Mouse (Mus musculus) layer of hippocampus, postnatal 14 days (tissue): ENCODE measurements at regions not wholly inside any gene's neighbourhood (a gene's known extent, or its start where the extent isn't known, plus 50 kb on each side); places are given as distances from the start of the nearest gene placed in this dataset.

Experiments
- DNase-seq, 2 experiments: peaks; one replicate each; pipeline ENCODE4 v3.0.0; 2021 to 2022; ENCODE audit warnings: low spot score in 2 of 2, mixed read lengths in 1 of 2

DNA sequence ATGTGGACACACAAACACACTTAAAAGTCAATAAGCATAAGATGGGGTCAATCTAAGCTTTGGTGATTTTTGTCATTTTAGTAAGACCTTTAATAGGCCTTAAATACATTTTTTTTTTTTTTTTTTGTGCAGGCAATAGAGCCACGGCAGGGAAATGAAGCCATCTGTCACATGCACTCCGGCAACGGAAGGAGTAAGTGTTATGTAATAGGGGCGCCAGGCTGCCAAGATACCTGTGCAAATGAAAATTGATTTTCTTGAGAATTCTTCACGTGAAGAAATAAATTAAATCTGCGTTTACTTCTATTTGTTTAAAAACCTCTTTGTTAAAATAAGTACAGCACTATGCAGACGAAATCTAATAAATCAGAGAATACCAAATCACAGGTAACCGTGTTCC lies 54.6 kb upstream of the Card11 start:
- no peak for DNase-seq

DNA sequence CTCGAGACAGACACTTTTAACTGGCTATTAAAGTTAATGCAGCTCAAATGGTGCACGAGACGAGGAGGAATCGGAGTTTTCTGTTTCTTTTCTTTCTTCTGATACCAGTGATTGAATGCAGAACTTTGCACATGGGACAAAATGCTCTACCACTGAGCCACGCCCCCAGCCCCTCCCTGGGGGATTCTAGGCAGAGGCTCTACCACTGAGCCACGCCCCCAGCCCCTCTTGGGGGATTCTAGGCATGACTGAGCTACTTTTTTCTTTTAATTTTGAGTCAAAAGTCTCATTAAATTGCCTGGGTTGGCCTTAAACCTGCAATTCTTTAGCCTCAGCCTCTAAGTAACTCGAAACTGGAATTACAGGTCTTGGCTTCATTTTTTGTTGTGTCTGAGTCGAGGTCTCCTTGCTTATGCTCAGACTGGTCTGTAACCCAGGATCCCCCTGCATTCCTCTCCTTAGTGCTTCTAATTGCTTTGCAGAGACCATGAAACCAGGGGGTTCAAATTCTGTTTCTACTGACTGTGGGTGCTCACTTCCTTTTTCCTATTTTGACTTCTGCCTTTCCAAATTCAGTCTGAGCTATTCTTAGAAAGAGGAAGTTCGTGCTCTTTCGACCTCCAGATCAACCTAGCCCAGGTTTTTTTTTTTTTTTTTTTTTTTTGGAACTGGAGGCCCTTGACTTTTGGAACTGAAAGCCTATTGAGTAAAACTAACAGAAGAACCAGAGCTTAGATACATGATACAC lies 55.4 kb upstream of the Card11 start:
- DNase-seq: no peak

DNA sequence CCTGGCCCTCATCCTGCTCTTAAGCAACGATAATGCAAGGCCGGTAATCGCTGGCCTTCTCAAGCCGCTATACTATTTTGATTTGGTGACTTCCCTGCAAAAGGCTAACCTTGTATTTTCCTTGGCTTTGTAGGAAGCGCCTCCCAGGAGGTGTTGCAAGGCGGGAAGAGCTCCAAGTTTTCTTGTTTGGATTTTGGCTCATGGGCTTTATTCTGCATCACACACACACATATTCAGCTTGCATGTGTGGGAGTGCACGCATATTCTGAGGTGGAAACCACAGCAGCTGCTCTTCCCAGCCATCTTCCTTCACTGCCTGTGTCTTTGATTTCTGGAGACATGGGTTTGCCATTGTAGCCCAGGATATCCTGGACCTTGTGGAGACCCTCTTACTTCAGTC lies 57.8 kb upstream of the Card11 start:
- peak in 1 of 2 experiments; percentile 30 for DNase-seq

DNA sequence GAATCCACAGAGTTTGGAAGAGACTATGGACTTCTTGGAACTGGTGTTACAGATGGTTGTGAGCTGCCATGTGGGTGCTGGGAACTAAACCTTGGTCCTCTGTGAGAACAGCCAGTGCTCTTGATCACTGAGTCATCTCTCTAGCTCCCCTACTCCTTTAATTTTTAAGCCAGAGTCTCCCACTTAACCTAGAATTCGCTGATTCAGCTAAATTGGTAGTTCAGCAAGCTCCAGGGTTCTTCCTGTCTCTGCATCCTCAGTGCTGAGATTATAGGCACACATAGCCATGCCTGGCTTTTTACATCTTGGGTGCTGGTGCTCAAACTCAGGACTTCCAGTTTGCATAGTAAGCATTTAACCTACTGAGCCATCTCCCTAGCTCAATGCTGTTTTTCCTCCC lies 58.5 kb upstream of the Card11 start:
- DNase-seq: no peak

DNA sequence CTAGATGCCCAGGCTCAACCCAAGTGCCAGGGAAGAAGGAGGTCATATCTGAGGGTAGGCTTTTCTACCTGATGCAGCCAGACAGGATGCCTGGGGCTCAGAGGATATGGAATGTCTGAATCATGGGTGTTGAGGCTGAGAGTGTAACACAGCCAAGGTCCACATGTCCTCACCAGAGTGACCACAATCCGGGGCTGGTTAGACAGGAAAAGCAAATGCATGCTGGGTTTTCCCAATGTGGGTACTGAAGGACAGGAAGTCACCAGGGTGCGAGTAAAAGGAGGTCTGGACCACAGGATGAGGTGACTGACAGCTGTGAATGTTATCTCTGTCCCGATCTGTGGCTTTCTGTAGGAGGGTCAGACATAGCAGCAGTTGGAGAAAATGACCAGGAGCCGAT lies 61.8 kb upstream of the Card11 start:
- DNase-seq: no peak

DNA sequence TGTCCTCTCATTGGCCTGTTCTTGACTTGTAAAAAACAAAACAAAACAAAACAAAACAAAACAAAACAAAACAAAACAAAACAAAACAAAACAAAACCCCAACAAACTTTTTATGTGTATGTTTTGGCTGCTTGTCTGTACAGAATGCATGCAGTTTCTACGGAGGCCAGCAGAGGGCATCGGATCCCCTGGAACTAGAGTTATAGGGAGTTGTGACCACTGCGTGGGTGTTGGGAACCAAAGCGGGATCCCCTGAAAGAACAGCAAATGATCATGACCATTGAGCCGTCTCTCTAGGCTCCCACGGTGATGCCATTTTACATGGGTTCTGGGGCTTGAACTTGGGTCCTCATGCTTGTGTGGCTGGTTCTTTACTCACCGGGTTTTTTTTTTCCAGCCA lies 67.2 kb upstream of the Card11 start:
- DNase-seq: no peak

DNA sequence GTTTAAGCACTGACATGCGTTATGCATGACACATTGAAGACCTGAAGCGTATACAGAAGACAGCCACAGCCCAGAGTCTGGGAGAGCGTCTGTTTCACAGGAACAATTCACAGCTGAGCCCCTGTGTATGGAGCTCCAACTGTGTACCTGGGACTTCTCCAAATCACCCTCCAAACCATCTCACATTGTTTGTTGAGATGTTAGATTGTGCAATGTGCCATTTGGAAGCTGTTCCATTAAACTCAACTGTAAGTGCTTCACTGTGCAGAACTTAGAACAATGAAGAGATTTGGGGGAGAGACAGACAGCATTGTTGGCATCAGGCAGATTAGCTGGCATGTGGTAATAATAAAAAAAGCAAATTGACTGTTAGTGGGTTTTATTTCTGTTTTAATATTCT lies 74.1 kb upstream of the Card11 start:
- DNase-seq: peak; percentile 36 to 76

DNA sequence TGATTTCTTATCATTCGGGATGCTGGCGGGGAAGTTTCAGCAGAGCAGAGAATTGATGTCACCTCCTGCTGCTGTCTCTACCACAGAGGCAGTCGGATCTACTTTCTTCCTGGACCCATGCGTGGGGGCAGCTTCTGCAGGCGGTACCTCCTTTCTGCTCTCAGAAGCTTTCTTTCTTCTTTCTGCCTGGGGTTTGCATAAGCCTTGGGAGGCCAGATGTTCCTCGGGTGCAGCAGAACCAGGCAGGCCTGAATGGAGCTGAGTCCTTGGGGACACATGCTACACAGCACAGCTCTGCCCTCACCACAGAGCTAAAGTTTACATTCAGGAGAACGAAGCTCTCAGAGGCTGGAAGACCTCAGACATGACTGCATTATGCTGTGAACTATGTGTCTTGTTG lies 75.8 kb upstream of the Card11 start:
- DNase-seq: no peak

DNA sequence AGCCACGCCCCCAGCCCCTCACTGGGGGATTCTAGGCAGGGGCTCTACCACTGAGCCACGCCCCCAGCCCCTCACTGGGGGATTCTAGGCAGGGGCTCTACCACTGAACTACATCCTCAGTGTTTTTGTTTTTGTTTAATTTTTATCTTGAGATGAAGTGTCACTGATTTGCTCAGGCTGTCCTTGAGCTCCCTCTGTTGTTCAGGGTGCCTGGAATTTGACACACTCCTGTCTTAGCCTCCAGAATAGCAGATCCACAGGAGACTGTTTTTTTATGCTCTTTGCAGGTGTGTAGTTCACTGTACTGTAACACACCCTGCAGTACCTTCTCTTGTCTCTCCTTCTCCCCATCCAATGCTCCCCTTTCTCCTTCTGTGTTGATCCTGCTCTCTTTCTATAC lies 76.6 kb upstream of the Card11 start:
- no peak for DNase-seq

DNA sequence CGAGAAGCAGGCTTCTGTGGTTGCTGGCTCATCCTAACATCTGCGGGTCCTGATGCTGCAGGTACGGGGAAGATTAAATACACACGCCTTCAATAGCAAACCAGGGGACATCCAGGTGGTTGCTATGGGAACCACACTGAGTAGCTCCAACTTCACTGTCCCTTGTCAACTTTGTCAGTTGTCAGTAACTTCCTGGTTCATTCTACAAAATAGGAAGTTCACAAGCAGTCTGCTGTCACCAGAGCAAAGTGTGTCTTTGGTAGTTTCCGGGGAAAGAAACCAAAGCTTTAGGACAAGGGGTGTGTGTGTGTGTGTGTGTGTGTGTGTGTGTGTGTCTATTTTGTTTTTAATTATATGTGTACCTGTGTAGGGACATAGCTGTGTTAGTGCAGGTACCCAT lies 80.5 kb upstream of the Card11 start:
- no peak for DNase-seq

DNA sequence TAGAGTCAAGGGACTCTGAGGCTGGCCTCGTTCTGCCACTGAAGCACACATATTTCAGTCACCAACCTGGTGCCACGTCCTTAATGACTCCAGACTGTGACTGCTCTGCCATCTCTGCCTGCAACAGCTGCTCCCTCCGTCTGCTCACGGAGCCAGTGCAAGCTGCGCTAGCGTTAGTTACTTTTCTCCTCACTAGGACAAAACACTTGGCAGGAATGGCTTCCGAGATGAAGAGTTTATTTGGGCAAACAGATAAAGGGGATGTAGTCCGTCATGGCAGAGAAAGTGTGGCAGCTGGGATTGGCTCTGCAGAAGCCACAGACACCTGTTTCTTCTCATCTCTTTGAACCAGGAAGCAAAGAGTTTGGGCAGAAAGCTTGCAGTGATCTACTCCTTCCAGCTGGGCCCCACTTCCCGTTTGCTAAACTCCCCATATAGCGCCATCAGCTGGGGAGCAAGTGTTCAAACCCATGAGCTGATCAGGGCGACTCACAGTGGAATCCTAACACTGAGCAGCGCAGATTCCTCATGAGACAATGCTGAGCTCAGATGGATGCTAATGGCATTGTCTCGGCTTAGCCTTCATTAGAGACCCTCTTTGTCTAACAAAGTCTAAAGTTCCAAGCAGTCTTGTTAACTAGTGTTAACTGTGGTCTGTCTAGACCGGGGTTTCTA lies 83.8 kb upstream of the Card11 start:
- DNase-seq: peak; percentile 52 to 77

DNA sequence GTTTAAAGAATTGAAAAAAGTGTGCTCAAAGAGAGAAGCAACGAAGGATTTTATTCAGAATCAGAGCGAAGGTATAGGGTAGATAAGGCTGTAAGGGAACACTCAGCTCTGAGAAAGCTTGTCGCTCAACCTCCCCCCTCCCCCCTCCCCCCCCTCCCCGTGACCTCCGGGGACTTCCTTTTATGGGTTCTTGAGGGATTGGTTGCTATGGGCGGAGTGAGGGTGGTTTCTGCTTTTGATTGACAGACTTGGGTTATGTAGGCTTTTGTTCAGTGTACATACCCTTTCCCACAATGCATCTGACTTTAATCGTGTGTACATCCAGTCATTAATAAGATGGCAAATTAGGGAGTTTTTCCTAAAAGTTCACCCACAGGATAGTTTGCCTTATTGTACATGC lies 84.4 kb upstream of the Card11 start:
- no peak for DNase-seq

DNA sequence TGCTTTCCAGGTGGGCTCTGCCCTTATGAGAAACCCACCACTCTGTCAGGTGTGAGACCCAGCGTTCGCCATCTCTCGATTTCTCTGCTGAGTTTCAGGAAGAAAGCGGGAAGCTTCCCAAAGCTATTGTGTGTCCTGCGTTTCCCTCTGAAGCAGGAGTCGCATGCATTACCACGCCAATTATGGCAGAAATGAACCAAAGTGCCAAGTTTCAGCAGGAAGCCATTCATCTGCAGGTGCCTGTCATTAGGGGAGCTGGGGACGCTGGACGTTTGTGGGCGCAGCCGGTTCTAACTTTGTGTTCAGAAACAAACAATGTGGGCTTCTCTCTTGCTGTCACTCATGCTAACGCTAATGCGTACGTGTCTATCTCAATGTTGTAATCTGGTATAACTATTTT lies 91.3 kb upstream of the Card11 start:
- no peak for DNase-seq

DNA sequence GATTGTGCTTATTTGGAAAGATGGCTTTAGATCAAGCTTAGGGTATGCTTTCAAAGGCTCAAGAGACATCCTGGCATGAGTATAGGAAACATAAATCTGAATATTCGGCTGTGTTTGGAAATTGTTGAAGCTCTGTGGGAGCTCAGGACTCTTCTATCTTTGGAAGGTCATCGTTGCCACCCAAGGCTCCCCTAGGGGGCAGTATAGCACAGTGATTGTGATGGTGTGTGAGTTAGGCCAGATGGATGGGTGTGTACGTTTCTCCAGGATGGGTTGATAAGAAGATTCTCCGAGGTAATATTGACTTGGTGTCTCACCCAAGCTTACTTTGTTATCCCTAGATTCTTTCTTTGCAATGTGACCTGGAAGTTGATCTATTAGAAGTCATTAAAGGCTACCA lies 93.3 kb upstream of the Card11 start:
- DNase-seq: peak; percentile 42 to 56

DNA sequence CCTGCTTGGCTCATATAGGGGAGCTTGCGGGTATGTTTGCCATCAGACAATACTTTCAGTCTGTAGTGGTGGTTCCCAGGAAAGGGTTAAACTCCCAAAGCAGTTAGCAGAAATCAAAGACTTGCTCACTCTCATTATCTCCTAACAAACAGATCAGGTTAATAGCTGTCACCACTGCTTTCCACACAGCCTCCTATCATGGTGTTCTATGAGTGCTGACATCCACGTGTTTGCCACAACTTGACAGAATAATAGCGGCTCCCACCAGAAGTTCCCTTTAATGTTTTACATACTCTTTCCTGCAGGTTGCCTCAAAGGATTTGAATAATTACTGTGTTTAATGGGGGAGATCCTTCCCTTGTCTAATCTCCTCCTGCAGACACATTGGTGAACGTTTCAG lies 97.5 kb upstream of the Card11 start:
- DNase-seq: no peak

DNA sequence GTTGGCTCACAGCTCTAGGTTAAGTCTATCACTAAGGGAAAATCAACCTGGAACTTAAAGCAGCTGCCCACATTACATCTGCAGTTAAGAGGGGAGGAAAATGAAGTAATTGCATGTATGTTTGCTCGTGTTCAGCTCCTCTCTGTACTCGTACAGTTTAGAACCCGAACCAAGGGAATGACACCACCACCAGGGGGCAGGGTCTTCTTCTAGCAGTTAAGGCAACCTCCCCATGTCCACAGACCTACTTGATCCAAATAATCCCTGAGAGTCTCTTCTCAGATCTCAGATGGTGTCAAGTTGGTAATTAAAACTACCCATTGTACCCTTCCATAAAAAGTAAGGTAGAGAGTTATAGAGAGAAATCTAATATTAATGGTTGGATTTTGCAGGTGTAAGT lies 111.3 kb upstream of the Card11 start:
- DNase-seq: no peak

DNA sequence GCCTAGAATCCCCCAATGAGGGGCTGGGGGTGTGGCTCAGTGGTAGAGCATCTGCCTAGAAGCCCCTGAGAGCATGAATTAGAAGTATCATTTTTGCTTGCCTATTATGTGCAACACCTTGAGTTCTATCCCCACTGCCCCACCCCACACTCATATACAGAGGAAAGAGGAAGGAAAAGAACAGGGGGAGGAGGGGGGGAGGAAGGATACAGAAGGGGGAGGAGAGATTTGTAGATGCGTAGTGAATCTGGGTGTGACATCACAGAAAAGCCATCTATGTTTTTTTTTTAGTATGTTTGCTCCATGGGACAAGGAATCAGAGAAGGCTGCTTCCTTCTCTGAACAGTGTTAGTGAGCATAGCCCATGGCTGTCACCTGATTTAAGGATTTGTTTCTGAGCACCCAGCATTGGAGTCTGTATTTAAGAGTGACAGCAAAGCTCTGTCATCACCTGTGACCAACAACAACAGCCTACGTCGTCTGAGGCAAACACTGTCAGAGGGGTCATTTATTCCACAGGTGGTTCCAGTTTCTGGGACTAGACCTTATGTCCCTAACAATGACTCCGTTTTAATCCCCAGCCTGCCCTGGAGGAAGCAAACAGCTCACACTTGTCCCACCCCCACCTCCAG lies 115.0 kb upstream of the Card11 start:
- DNase-seq: no peak

DNA sequence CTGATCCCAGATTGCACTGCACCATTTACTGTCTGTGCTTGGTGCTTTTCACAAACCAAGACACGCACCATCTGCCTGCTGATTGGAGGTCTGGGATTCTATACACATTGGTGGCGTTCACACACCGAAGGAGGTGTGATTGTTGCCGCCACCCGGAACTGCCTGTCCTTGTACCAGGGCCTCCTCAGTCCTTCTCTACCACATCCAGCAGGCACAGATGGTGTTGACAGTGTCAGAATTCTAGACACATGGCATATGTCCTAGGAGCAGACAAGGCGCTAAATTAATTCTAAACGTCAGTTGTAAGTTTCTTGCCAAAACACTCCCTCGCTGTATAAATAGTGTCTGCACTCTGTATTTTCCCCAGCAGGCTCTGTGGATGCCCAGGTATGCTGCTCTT lies 115.6 kb upstream of the Card11 start:
- DNase-seq: peak; percentile 53 to 87

DNA sequence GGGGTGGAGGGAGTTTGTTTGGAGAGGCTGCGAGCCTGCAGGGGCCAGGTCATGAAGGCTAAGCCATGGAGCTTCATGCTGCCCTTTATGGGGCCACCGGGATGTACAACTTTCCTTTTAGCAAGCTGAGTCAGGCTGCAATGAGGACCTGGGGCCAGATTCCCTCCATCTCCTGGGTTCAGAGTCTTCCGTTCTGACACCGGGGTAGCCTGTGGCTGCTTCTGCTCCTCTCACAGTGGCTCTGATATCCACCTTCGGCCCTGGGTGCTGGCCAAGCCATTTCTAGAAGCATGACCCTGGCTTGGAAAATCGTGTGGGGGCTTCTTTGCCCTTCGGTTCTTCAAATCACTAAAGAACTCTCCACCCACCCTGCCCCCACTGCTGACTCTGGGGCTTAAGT lies 115.4 kb upstream of the Sdk1 start:
- DNase-seq: no peak

DNA sequence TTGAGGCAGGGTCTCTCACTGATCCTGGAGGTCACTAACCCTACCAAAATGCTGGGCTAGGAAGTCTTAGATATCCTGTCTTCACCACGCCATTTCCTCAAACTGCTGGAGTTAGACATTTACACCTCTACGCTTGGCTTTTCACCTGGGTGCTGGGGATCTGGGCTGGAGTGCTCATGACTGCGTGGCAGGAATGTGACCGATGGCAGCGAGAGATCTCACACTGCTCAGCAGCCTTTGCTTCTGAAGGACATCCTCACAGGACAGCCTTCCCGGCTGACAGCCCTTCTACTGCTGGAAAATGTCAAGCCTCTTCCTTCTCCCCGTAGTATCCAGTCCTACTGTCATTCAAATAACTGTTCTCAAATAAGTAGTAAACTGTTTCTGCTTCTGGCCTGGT lies 114.8 kb upstream of the Sdk1 start:
- DNase-seq: no peak

DNA sequence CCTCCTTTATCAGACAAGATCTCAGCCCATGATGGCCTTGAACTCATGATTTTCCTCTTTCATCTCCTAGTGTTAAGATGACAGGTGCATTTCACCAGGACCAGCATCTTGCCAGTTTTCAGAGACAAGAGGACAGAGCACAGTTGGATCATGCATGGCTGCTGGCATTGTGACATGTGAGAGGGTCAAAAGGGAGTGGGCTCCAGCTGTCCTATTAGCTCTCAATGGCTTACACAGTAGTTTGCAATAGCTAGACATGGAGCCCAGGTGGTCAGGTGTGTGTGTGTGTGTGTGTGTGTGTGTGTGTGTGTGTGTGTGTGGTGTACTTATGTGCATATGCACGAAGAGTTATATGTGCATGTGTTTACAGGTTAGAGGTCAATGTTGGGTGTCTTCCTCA lies 110.3 kb upstream of the Sdk1 start:
- DNase-seq: no peak

DNA sequence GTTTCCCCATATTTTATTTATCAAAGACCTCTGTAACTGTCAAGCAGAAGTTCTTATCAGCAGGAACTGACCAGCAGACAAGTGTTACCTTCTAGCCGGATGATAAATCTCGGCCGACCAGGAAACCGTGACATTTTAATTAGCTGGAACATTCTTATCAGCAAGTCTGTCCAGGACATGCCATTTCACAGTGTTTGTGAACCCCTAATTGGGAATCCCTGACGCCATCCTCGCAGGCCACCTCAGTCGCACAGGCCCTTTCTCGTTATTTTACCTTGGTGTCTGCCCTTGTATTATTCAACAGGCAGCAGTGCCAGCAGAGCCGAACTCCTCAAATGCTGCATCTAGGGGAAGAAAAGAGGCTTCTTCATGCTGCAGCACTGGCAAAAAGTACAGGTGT lies 109.4 kb upstream of the Sdk1 start:
- DNase-seq: no peak

DNA sequence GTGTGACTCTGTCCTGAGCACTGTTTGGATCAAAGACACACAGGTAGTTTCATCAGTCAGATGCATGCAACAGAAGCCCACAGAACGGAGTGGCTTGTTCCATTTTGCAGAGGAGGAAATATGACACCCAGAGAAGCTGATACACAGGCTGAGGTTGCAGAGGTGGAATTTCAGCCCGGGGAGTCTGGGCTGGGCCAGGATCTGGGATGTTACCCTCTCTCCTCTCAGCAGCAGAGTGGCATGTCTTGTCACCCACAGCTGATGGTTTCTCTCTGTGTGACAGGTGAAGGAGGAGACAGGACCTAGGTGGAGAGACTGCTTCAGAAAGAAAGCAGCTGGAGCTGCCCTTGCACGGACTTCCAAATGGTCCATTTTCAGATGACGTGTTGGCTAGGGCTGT lies 105.1 kb upstream of the Sdk1 start:
- DNase-seq: no peak
